Mouse (Mus musculus): ENCODE measurements around the gene Clcnkb.

The Clcnkb gene

GRCm38 (mm10) chr4:141433191-141433590 is 17.4 kb upstream of the Clcnkb start:
- no peak for DNase-seq (ENCODE audit: low spot score)

- DNase-seq (ENCODE audit: low spot score) = no peak
Observed at GRCm38 (mm10) chr4:141432666-141433065, 16.9 kb upstream of the Clcnkb start.

- peak; percentile 81 for DNase-seq (ENCODE audit: low spot score)
Observed at GRCm38 (mm10) chr4:141430997-141431396, 15.2 kb upstream of the Clcnkb start.

GRCm38 (mm10) chr4:141429847-141430246 is 14.0 kb upstream of the Clcnkb start:
- no peak for DNase-seq (ENCODE audit: low spot score)

- DNase-seq (ENCODE audit: low spot score) = no peak
Observed at GRCm38 (mm10) chr4:141429381-141429780, 13.6 kb upstream of the Clcnkb start.

GRCm38 (mm10) chr4:141427921-141428320 is 12.1 kb upstream of the Clcnkb start:
- no peak for DNase-seq (ENCODE audit: low spot score)

- no peak for DNase-seq (ENCODE audit: low spot score)
Observed at GRCm38 (mm10) chr4:141426796-141427745, 11.3 kb upstream of the Clcnkb start.

GRCm38 (mm10) chr4:141425484-141426479 is 10.0 kb upstream of the Clcnkb start:
- no peak for DNase-seq (ENCODE audit: low spot score)

GRCm38 (mm10) chr4:141423691-141424431 is 8.0 kb upstream of the Clcnkb start:
- DNase-seq (ENCODE audit: low spot score) = no peak

GRCm38 (mm10) chr4:141423288-141423687 is 7.5 kb upstream of the Clcnkb start:
- no peak for DNase-seq (ENCODE audit: low spot score)

GRCm38 (mm10) chr4:141422841-141423240 is 7.0 kb upstream of the Clcnkb start:
- DNase-seq (ENCODE audit: low spot score) = no peak

GRCm38 (mm10) chr4:141421423-141421822 is 5.6 kb upstream of the Clcnkb start:
- DNase-seq (ENCODE audit: low spot score) = peak; percentile 77

GRCm38 (mm10) chr4:141420886-141421285 is 5.1 kb upstream of the Clcnkb start:
- no peak for DNase-seq (ENCODE audit: low spot score)

GRCm38 (mm10) chr4:141420192-141420829 is 4.5 kb upstream of the Clcnkb start, which contains the start of gene Hspb7:
Gene Hspb7, plus strand, starts transcription at chr4:141420779.
- DNase-seq (ENCODE audit: low spot score) = no peak

- DNase-seq (ENCODE audit: low spot score) = no peak
Observed at GRCm38 (mm10) chr4:141419398-141420191, 3.8 kb upstream of the Clcnkb start.

- DNase-seq (ENCODE audit: low spot score) = no peak
Observed at GRCm38 (mm10) chr4:141411430-141411992, 4.3 kb downstream of the Clcnkb start.

GRCm38 (mm10) chr4:141408577-141408976 is 7.2 kb downstream of the Clcnkb start:
- no peak for DNase-seq (ENCODE audit: low spot score)

- DNase-seq (ENCODE audit: low spot score) = peak; percentile 73
Observed at GRCm38 (mm10) chr4:141406516-141407299, 9.1 kb downstream of the Clcnkb start.

- DNase-seq (ENCODE audit: low spot score) = no peak
Observed at GRCm38 (mm10) chr4:141405314-141405622, 10.5 kb downstream of the Clcnkb start.

Data from testis, postnatal 10 days (tissue).